Mouse (Mus musculus) kidney, postnatal 10 days (tissue): Measurements from ENCODE around the gene Plscr4.

ENCODE experiments used
- DNase-seq: peaks from one replicate; pipeline ENCODE4 v3.0.0; 2021; ENCODE audit warnings: mixed read lengths

The Plscr4 gene

DNA sequence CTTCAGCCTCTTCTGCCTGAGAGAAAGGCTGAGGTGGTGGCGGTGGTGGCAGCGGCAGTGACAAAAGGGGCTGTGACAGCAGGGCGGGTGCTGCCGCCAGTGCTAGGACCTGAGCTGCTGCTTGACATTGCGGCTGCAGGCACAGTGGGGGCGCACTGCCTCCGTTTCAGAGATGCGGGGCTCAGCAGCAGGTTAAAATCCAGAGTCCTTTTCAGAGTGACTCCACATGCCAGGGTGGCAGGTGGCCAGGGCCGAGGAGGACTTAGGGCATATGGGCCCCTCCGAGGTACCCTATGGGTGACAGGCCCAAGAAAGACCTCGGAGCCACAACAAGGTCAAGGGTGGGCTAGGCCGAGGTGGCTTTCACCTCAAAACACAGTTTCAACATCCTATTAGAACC, 59.9 kb downstream of the Plscr4 start:
- DNase-seq, result no peak

DNA sequence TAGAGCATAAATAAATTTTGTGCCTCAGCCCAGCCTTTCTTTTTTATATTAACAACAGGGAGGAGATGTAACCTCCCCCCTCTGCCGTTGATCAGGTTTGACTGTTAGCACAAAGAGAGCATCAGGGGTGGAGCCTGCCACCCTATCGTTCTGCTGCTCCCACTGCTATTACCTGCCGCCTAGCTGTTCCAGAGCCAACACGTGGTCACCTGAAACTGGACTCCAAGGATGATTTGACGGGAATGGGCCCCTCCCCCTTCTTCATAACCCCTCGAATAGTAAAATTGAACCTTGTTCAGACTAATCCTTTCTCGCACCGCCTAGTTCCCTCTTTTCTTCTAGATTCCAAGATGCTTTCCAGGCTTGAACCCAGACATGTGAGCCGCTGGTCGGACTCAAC, 63.6 kb downstream of the Plscr4 start:
- no peak for DNase-seq

DNA sequence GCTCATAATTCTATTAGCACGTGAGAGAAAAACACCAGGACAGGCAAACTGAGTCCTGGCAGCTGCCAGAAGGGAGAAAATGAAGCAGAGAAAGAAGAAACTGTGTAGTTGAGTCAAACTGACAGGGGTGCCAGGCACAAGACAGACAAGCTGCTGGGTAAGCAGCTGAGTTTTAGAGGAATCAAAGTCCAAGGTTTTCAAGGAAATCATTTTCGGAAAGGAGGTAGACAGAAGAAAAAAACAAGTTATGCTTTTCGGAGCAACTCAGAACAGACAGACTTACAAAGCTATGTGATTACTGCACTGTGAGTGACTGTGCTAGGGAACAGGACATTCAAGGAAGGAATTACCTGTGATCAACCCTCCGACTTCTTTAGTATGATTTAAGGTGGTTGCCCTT, 67.3 kb downstream of the Plscr4 start:
- no peak for DNase-seq

DNA sequence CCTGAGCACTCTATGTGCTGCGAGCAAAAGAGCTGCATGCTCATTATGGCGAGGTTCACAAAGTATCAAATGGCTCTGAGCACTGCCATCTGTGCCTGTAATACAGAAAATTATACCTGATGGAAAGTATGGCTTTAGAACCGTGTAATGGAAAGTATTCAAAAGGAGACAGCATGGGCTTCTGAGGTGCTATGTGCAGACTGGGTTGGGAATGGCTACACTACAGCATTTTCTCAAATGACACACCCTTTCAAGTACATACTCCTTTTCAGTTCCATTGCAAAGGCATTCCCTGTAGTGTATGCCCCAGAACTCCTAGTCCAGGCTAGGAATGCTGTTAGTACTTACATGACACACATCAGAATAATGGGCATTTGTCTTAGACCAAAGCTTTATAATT, 72.9 kb downstream of the Plscr4 start:
- DNase-seq, result no peak

DNA sequence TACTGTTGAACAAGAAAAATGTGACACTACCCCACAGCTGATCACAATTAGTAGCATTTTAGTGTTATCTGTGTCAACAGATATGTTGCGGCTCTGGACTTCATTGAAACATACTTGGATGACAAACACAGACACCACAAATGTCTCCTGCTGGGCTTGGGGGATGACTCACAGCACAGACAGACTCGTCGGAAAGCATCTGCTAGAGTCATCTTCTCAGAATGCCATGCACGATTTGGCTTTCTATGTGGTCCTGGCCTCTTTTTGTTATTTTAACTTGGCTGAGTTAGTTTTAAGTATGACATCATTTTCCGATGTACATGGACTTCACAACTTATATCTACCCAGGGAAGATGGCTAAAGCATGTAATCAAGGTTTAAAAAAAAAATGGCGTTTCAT, 80.6 kb downstream of the Plscr4 start:
- DNase-seq, result no peak

DNA sequence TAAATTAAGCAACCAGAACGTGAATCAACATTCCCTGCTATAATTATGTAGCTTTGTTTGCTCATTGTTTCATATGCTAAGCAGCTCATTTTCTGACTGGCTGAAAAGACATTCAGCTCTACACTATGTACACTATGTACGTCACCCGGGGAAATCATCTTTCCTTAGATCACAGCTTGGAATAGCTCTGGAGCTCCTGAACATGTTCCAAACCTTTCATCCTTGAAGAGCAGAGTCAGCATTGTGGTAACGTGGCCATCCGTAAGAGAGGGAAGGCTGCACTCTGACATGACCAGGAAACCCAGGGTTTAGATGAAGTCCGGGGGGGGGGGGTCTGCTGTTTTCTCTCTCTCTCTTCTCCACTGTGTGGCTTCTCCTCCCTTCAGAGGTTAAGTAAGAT, 81.0 kb downstream of the Plscr4 start:
- no peak for DNase-seq
